Mouse (Mus musculus) forelimb bud, embryonic 11.5 days (tissue): ENCODE measurements at regions not wholly inside any gene's neighbourhood (a gene's known extent, or its start where the extent isn't known, plus 50 kb on each side); places are given as distances from the start of the nearest gene placed in this dataset.

Experiments used
- DNase-seq: peaks from one replicate; pipeline ENCODE4 v3.0.0-alpha.2; 2012; ENCODE audit warnings: low read depth, low spot score

DNA sequence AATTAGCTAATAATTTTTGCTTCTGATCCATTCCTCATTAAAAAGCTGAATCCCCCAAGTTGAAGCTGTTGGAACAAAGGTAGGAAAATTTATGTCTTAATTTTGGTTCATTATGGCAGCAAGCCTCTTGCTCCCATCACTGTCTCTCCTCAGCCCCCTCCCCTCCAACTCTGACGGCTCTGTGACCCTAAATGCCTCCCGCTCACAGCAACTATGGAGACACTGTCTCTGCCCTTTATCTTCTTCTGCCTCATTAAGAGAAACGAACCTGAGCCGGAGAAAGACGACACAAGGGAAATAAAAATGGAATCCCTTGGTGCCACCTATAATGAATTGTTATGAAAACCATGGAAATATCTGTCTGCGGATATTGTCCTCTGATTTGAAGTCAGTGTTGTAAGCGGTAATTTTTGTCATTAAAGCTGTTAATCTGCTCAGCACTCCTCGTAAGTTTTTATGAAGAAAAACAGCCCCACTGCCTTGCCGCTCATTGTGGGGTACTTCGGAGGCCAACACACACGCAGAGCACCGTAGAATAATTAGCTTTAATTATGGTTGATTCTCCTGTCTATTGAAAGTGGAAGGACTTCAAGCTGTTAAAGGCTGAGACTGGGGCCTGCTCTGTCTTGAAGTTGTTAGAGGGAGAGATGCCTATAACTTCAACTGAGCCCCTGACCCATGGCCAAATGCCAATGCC, 208.1 kb upstream of the Clint1 start:
- DNase-seq = no peak

DNA sequence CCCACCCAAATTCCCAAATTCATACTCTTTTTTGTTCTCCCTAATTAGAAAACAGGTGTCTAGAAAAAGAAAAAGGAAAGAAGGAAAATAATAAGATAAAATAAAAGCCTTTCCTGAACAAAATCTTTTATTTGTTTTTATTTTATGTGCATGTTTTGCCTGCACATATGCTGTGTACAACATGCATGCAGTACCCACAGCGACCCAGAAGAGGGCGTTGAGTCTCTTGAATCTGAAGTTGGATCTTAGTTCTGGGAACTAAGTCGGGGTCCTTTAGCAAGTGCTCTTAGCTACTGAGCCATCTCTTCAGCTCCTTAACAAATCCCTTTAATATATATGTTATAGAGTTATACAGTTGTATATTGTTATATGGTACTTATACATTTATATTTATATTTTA, 206.0 kb upstream of the Clint1 start:
- no peak for DNase-seq

GRCm38 (mm10) chr11:45647888-45648287, 204.0 kb upstream of the Clint1 start:
- DNase-seq = no peak

GRCm38 (mm10) chr11:45656260-45656659, 195.6 kb upstream of the Clint1 start:
- DNase-seq = no peak

DNA sequence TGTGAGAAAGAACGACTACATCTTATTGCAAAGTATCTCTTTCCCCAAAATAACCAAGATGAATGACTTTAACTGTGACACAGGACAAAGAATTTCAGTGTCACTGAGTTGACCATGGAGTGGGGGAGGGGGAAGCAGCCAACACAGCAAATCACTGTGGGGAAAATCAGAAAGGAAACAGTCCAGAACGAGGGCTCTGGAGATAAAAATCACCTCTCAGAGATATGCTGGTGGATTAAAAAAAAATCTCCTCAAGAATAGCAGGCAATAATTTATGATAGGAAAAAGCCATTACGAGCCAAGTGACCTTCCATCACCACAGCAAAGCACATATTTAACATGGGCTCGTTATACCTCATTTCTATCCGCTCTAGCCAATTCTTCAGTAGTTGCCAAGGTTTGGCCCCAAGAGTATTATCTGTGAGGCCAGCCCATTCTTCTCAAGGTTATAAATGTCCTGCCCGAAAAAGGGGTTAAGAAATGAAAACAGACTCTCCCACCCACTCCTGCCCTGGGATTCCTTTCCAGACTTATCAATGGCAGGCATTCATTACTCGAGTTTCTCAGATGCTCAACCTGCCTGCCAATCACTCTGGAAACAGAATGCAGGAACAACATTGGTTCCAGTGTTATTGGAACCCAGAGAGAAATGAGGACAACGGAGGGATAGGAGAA, 181.6 kb upstream of the Clint1 start:
- DNase-seq = no peak

- DNase-seq = peak; percentile 90
These were observed 173.1 kb upstream of the Clint1 start for GRCm38 (mm10) chr11:45678666-45679292.

GRCm38 (mm10) chr11:45679293-45679673, 172.6 kb upstream of the Clint1 start:
- no peak for DNase-seq

DNA sequence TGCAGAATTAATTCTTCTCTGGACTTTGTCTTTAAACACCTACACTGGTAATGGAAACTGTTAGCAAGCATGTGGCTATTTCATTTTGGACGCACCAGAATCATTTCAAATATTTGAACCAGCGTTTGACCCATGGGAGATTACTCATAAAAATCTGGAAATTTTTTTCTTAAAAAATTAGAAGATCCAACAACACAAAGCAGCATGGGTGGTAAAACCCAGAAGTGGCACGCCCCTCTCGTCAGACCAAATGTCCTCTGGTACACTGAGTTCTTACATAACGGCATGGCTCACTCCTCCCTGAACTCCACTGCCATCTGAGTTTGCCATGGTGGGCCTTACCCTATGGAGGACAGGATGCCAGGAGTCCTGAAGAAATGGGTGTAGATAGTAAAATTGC, 166.3 kb upstream of the Clint1 start:
- no peak for DNase-seq

- DNase-seq = no peak
These were observed 158.6 kb upstream of the Clint1 start for GRCm38 (mm10) chr11:45693206-45693605.

GRCm38 (mm10) chr11:45701506-45701905, 150.3 kb upstream of the Clint1 start:
- no peak for DNase-seq

DNA sequence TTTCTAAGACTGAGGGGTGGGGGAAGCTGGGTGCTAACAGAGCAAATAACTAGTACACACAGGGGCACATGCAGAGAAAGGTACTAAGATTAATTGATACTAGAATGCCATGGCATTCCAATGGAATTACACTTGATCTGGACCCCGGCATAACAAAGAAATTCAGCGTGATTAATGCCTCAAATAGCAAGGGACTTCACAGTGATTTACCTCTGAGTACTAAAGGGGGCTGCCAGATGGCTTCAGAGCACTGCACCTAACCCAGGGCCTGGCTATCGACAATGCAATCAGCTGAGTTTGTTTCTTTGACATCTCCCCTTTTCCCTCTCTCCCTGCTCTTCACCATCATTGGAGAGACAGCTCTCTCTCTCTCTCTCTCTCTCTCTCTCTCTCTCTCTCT, 148.9 kb upstream of the Clint1 start:
- DNase-seq = peak; percentile 19

DNA sequence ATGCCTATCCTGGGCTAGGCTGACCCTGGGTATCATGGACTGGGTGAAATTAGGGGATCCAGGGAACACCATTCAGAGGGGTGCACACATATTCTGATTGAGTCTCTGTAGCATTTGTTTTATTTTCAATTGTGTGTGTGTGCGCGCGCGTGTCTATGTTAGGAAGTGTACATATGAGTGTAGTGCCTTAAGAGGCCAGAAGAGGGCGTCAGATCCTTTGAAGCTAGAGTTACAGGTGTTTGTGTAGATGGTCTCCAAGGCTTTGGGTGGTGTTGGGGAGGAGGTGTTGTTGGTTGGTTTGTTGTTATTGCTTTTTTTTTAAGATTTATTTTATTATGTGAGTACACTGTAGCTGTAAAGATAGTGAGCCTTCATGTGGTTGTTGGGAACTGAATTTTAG, 147.4 kb upstream of the Clint1 start:
- DNase-seq = no peak

DNA sequence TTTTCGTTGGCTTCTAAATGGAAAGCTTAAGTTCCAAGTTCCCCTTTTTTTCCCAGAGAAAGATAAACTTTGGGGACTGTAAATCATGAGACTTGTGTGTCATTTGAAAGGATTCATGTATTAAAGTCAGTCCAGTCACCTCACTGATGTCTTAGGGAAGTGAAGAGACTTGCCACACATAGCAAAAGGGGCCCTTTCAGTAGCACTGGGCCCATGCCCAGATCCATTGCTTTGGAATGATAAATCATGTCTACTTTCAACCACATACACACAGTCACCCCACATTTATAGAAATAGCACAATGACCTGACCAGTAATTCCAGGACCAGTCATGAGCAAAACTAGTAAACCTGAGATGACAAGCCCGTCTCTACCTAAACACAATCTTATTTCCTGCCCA, 133.2 kb upstream of the Clint1 start:
- no peak for DNase-seq

- DNase-seq = no peak
These were observed 132.0 kb upstream of the Clint1 start for GRCm38 (mm10) chr11:45719821-45720220.

- peak; percentile 36 for DNase-seq
These were observed 115.3 kb upstream of the Clint1 start for GRCm38 (mm10) chr11:45736561-45736960.

DNA sequence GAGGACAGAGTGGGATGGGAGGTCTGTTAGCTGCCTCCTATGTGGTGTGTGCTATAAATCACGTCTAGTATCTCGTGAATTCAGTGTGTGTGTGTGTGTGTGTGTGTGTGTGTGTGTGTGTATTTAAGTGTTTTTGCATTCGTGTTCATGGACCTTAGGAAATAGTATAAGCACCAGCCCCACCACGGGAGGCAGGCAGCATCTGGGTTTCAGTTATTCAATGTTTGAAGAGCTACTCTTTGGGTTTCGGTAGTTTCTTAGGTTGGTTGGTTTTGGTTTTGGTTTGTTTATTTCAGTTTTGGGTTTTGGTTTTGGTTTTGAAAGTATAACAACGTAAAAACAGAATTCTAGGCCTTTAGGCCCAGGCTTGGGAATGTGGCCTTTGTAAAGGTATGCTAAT, 113.5 kb upstream of the Clint1 start:
- DNase-seq = no peak

DNA sequence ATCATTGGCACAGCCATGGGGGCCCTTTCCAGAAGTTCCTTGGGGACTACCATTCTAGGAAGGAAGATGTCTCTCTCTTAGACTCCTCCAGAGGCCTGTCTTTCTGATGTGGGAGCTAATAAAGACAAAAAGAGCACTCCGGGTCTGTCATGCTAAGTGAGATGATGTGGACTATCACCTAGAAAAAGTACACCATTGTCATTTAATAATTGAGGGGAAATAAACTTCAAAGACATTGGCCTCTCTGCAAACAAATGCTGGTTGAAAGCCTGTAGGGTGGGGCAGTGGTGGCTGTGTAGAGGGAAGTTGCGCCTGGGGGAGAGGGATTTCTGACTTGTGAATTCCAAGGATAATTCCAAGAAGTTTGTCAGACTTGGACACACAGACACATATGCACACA, 105.9 kb upstream of the Clint1 start:
- DNase-seq = no peak

DNA sequence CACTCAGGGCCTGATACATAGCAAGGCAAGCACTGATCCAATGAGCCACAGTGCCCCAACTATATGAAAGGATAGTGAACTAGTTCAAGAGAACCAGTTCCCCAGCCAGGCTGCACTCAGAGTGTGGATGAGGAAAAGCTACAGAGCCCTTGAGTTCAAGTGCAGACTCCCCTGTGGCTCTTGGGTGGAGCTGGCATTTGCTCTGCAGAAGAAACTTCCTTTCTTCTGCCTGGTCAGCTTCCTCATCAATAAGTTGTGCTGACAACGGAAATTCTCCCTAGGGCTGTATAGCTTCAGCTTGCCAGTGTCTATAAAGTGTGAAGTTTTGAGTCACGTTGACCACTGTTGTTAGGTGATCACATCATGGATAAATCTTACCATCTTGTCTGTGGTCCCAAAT, 101.6 kb upstream of the Clint1 start:
- DNase-seq = no peak

- DNase-seq = peak; percentile 57
These were observed 99.6 kb upstream of the Clint1 start for GRCm38 (mm10) chr11:45752237-45752636.

DNA sequence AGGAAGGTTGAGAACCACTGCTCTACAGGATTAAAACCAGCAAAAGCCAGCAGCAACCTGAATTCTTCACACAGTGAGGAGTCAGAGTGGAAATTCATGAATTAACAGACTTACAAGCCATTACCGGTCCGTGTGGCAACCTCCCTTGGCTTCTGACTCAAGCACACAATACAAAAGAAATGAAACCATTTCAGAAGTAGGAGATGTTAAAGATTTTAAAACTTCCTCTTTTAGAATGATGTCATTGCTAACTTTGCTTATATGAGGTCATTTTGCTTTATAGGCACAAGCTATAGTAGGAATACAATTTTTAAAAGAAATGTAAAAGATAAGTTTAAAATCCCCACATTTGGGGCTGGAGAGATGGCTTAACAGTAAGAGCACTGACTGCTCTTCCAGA, 99.1 kb upstream of the Clint1 start:
- DNase-seq = no peak

DNA sequence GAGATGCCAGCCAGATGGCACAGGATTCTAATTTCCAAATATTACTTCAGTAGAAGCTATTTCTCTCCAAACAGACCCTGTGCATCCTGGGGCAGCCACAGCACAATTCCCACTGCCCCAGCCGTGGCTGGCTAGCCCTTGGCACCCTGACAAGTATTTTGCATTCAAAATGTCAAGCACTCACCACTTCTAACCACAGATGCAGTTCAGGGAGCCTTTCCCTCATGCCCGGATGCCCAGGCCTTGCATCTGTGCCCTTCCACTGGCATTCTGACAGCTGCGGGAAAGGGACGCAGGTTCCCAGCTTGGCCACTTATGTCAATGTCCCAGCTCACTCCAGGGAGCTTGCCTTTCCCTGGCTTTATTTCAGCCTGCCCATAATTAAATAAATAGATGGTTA, 84.8 kb upstream of the Clint1 start:
- no peak for DNase-seq

GRCm38 (mm10) chr11:45782435-45782834, 69.4 kb upstream of the Clint1 start:
- DNase-seq = no peak

GRCm38 (mm10) chr11:45785806-45786205, 66.0 kb upstream of the Clint1 start:
- DNase-seq = no peak
